Mouse (Mus musculus) forebrain, embryonic 15.5 days (tissue): Measurements from ENCODE around the gene Pou4f1. TPM values are rescaled to one million over a fixed set of nuclear protein-coding genes. Genes with fewer than 3 reads are reported as not detected.

Experiments used
- ATAC-seq: fragments of 200-750 bp; cut with Nextera tagmentation; replicated peaks from 2 replicates; pipeline ENCODE4 v1.8.0; 2017; ENCODE audit warnings: mild to moderate bottlenecking, moderate TSS enrichment, moderate library complexity
- H3K27ac ChIP-seq: fragments of 300-500 bp; sonication (generic); replicated peaks from 2 replicates; pipeline ENCODE4 v1.5.1; 2015; ENCODE audit warnings: mild to moderate bottlenecking, inconsistent platforms
- H3K27me3 ChIP-seq: fragments of 300-500 bp; sonication (generic); 2 replicates; pipeline ENCODE4 v1.6.1; 2015; ENCODE audit warnings: inconsistent platforms
- H3K36me3 ChIP-seq: fragments of 300-500 bp; sonication (generic); 2 replicates; pipeline ENCODE4 v1.6.1; 2015; ENCODE audit warnings: mild to moderate bottlenecking, inconsistent platforms
- H3K4me1 ChIP-seq: fragments of 300-500 bp; sonication (generic); 2 replicates; pipeline ENCODE4 v1.6.1; 2015; ENCODE audit warnings: inconsistent platforms
- H3K4me2 ChIP-seq: fragments of 300-500 bp; sonication (generic); replicated peaks from 2 replicates; pipeline ENCODE4 v1.6.1; 2015; ENCODE audit warnings: mild to moderate bottlenecking, inconsistent platforms
- H3K4me3 ChIP-seq: fragments of 300-500 bp; sonication (generic); 2 replicates; pipeline ENCODE4 v1.5.1; 2015; ENCODE audit warnings: mild to moderate bottlenecking, inconsistent platforms
- H3K9ac ChIP-seq: fragments of 300-500 bp; sonication (generic); replicated peaks from 2 replicates; pipeline ENCODE4 v1.6.1; 2015; ENCODE audit warnings: mild to moderate bottlenecking, inconsistent platforms
- H3K9me3 ChIP-seq: fragments of 300-500 bp; sonication (generic); 2 replicates; pipeline ENCODE4 v1.6.1; 2016; ENCODE audit warnings: inconsistent platforms
- WGBS: fragments of 180-500 bp; shearing (Covaris S2); methylation state at CpG from one replicate; pipeline ENCODE4 v1.1.7; 2015; ENCODE audit warnings: mixed read lengths; 5-methylcytosine and 5-hydroxymethylcytosine counted together
- polyA plus RNA-seq: library from polyadenylated mRNA; unstranded; fragments of >200 nt; fragmentation: Nextera tagmentation; extraction: Ambion mirVana; gene quantifications from 2 replicates; pipeline ENCODE4 v1.2.1, GENCODE M21; 2015

Gene Pou4f1
- polyA plus RNA-seq, 1 experiment from 2014 or later, result 2.6 TPM

DNA sequence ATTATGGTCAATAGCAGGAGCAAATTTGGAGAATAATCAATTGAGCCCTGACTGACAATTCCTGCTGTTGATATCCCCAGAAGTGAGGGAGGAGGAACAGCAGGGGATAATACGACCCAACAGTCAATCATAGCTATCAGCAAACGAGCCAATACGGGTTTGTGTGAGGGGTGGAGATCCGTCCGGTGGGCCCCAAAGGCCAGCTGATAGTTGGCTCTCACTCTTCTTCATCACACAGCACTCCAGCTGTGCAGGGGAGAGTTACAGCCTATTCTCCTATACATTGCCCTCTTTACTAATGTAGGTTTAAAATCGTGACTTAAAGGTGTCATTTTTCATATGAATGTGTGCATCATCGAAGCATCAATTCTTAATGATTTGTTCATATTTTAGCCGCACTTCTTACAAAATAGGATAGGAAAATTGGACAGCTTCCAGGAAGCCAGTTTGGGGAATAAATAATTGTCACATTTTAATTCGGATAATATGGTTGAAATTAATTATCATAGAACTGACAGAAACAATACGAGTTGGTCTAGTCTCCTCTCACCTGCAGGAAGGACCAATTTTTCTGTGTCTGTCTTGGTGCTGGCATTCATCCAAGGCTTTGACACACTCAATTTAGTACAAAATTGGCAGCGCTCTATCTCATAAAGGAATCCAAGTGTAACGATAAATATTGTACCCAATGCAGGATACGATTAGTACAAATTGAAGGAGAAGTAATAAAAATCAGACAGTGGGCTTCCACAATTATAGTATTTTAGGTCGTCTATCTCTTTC lies 43.9 kb downstream of the Pou4f1 start:
- no peaks in the 10 kb centered on the region for H3K9me3 ChIP-seq
- H3K4me2 ChIP-seq, result no peak overlapping the region
- WGBS, result 36% methylated on average over 14 of the region's 14 CpGs
- H3K4me1 ChIP-seq, result peaks cover 9% of the 10 kb centered on the region
- H3K27me3 ChIP-seq, result no peaks in the 10 kb centered on the region
- H3K36me3 ChIP-seq, result no peaks in the 10 kb centered on the region
- no peak for ATAC-seq
- H3K9ac ChIP-seq, result no peak overlapping the region
- no peak overlapping the region for H3K27ac ChIP-seq
- H3K4me3 ChIP-seq, result no peak overlapping the region

Other genes with a start within 250 kb of the Pou4f1 start
- 30.0 and 32.1 TPM in 2 replicates for gene Rnf219, start 54.6 kb upstream of the Pou4f1 start, polyA plus RNA-seq